Mouse (Mus musculus): ENCODE data around the gene Klra9.
"Not testable (repeated sequence)": the region's sequence is repeated elsewhere in the genome, so short reads cannot be mapped to it uniquely, and the experiment has no call there.

- not testable (repeated sequence) for TF ChIP-seq POLR2A, CTCF (IDR thresholded peaks at IDR 0.05; ENCODE audit: extremely low read depth, insufficient read depth, low read length)
Observed at GRCm38 (mm10) chr6:130129798-130130197, 63.1 kb downstream of the Klra9 start, which contains the start of gene Klra8.
